Mouse (Mus musculus): ENCODE measurements around the gene 1700020A23Rik.
"Not testable (repeated sequence)": the region's sequence is repeated elsewhere in the genome, so short reads cannot be mapped to it uniquely, and the experiment has no call there.

Gene 1700020A23Rik

GRCm38 (mm10) chr2:130404939-130405338 is at the start of gene 1700020A23Rik, which contains the start of gene Gm28372:
Gene 1700020A23Rik (plus strand): TSS chr2:130405259.
Gene Gm28372 (plus strand): TSS chr2:130405239.
- DNase-seq: no peak

- DNase-seq: no peak
Measured at GRCm38 (mm10) chr2:130357551-130357950, 47.5 kb upstream of the 1700020A23Rik start.

GRCm38 (mm10) chr2:130358852-130359251 is 46.2 kb upstream of the 1700020A23Rik start:
- no peak for DNase-seq

GRCm38 (mm10) chr2:130362511-130363026 is 42.5 kb upstream of the 1700020A23Rik start:
- DNase-seq: peak; percentile 28 to 35

- DNase-seq: peak; percentile 18 to 44
Measured at GRCm38 (mm10) chr2:130365211-130366094, 39.6 kb upstream of the 1700020A23Rik start.

GRCm38 (mm10) chr2:130367386-130367785 is 37.7 kb upstream of the 1700020A23Rik start:
- DNase-seq: no peak

GRCm38 (mm10) chr2:130373026-130373425 is 32.0 kb upstream of the 1700020A23Rik start:
- DNase-seq: not testable (repeated sequence)

- DNase-seq: no peak
Measured at GRCm38 (mm10) chr2:130374951-130375350, 30.1 kb upstream of the 1700020A23Rik start.

- no peak for DNase-seq
Measured at GRCm38 (mm10) chr2:130383205-130383604, 21.9 kb upstream of the 1700020A23Rik start.

- peak in 1 of 2 experiments; percentile 53 for DNase-seq
Measured at GRCm38 (mm10) chr2:130383895-130384294, 21.2 kb upstream of the 1700020A23Rik start.

- DNase-seq: no peak
Measured at GRCm38 (mm10) chr2:130386212-130386611, 18.8 kb upstream of the 1700020A23Rik start.

GRCm38 (mm10) chr2:130388796-130389195 is 16.3 kb upstream of the 1700020A23Rik start:
- no peak for DNase-seq

GRCm38 (mm10) chr2:130390993-130391625 is 13.9 kb upstream of the 1700020A23Rik start:
- peak; percentile 63 to 82 for DNase-seq

GRCm38 (mm10) chr2:130392836-130393235 is 12.2 kb upstream of the 1700020A23Rik start:
- no peak for DNase-seq

- DNase-seq: no peak
Measured at GRCm38 (mm10) chr2:130395696-130396095, 9.4 kb upstream of the 1700020A23Rik start.

- DNase-seq: peak in 1 of 2 experiments; percentile 35
Measured at GRCm38 (mm10) chr2:130397186-130397985, 7.7 kb upstream of the 1700020A23Rik start, which contains the start of gene Cpxm1. Gene Cpxm1 (minus strand): TSS chr2:130397574.

GRCm38 (mm10) chr2:130398091-130398490 is 7.0 kb upstream of the 1700020A23Rik start:
- no peak for DNase-seq

GRCm38 (mm10) chr2:130400046-130400445 is 5.0 kb upstream of the 1700020A23Rik start:
- no peak for DNase-seq

- DNase-seq: no peak
Measured at GRCm38 (mm10) chr2:130401891-130402290, 3.2 kb upstream of the 1700020A23Rik start.

GRCm38 (mm10) chr2:130406178-130406577 is 1.1 kb downstream of the 1700020A23Rik start, which contains the start of gene Tmem239:
Gene Tmem239 (plus strand): TSS chr2:130406478.
- DNase-seq: no peak

- DNase-seq: no peak
Measured at GRCm38 (mm10) chr2:130408194-130408593, 3.1 kb downstream of the 1700020A23Rik start.
